Mouse (Mus musculus) MEL (cell line): ENCODE measurements around the gene Arhgap18. TPM values are rescaled to one million over a fixed set of nuclear protein-coding genes. Genes with fewer than 3 reads are reported as not detected.

Experiments used
- DNase-seq: peaks from one replicate; pipeline ENCODE4 v3.0.0; 2011; ENCODE audit warnings: low read depth, low spot score
- H3K27ac ChIP-seq: 2 replicates; pipeline ENCODE4 v1.5.1; 2012; ENCODE audit warnings: low read depth, mild to moderate bottlenecking, control low read depth, low read length, moderate library complexity; ENCODE audit not compliant: control insufficient read depth
- H3K27me3 ChIP-seq, 2 experiments: fragments of 150-350 bp in 1 of 2; sonication (generic) in 1 of 2; 2 replicates each; pipeline ENCODE4 v1.6.1; 2012; ENCODE audit warnings: low read length in 2 of 2, mild to moderate bottlenecking in 2 of 2, improper control_type of control experiment in 1 of 2, moderate library complexity in 1 of 2; ENCODE audit not compliant: insufficient read depth in 2 of 2, control insufficient read depth in 1 of 2
- H3K36me3 ChIP-seq, 2 experiments: 2 replicates each; pipeline ENCODE4 v1.6.1; 2012 to 2014; ENCODE audit warnings: low read length in 2 of 2, improper control_type of control experiment in 1 of 2, inconsistent platforms in 1 of 2, mild to moderate bottlenecking in 1 of 2; ENCODE audit not compliant: insufficient read depth in 2 of 2, control insufficient read depth in 1 of 2
- H3K4me1 ChIP-seq, 2 experiments: fragments of 150-350 bp in 1 of 2; sonication (generic) in 1 of 2; 2 replicates each; pipeline ENCODE4 v1.6.1; 2012; ENCODE audit warnings: low read length in 2 of 2, improper control_type of control experiment in 1 of 2, mild to moderate bottlenecking in 1 of 2; ENCODE audit not compliant: insufficient read depth in 2 of 2, control insufficient read depth in 1 of 2
- H3K4me3 ChIP-seq, 2 experiments: fragments of 150-350 bp in 1 of 2; sonication (generic) in 1 of 2; 2 replicates each; pipeline ENCODE4 v1.5.1; 2012; ENCODE audit warnings: low read depth in 2 of 2, low read length in 2 of 2, mild to moderate bottlenecking in 2 of 2, moderate library complexity in 2 of 2, control low read depth in 1 of 2, improper control_type of control experiment in 1 of 2; ENCODE audit not compliant: control insufficient read depth in 1 of 2, insufficient read depth in 1 of 2
- H3K79me2 ChIP-seq: 2 replicates; pipeline ENCODE4 v1.6.1; 2012; ENCODE audit warnings: mild to moderate bottlenecking, low read length, moderate library complexity; ENCODE audit not compliant: control insufficient read depth, poor library complexity, insufficient read depth
- H3K9ac ChIP-seq: 2 replicates; pipeline ENCODE4 v1.6.1; 2012; ENCODE audit warnings: low read depth, mild to moderate bottlenecking, control low read depth, low read length, moderate library complexity; ENCODE audit not compliant: control insufficient read depth, poor library complexity, severe bottlenecking
- H3K9me3 ChIP-seq: fragments of 150-350 bp; sonication (generic); replicated peaks from 2 replicates; pipeline ENCODE4 v1.6.1; 2012; ENCODE audit warnings: mild to moderate bottlenecking, low read length, improper control_type of control experiment, moderate library complexity; ENCODE audit not compliant: insufficient read depth
- BHLHE40 ChIP-seq: IDR thresholded peaks from 2 replicates; pipeline ENCODE4 v1.6.1; 2012; ENCODE audit warnings: low read depth, mild to moderate bottlenecking, inconsistent platforms, low read length, improper control_type of control experiment, borderline replicate concordance
- CHD1 ChIP-seq: IDR thresholded peaks from 2 replicates; pipeline ENCODE4 v1.6.1; 2012; ENCODE audit warnings: low read depth, mild to moderate bottlenecking, inconsistent platforms, low read length, improper control_type of control experiment
- CHD2 ChIP-seq: IDR thresholded peaks from 2 replicates; pipeline ENCODE4 v1.6.1; 2011; ENCODE audit warnings: low read length, improper control_type of control experiment
- CTCF ChIP-seq, 3 experiments: IDR thresholded peaks in 2 of 3; conservative IDR thresholded peaks in 1 of 3; 2 replicates each; pipeline ENCODE4 v1.5.1; 2011 to 2012; ENCODE audit warnings: low read length in 3 of 3, low read depth in 2 of 3, mild to moderate bottlenecking in 2 of 3, improper control_type of control experiment in 1 of 3, inconsistent platforms in 1 of 3, mixed read lengths in 1 of 3, moderate library complexity in 1 of 3; ENCODE audit not compliant: control insufficient read depth in 1 of 3, insufficient read depth in 1 of 3, poor library complexity in 1 of 3, severe bottlenecking in 1 of 3
- E2F4 ChIP-seq: IDR thresholded peaks from 2 replicates; pipeline ENCODE4 v1.6.1; 2011; ENCODE audit warnings: low read depth, low read length, improper control_type of control experiment, borderline replicate concordance
- ELF1 ChIP-seq: IDR thresholded peaks from 2 replicates; pipeline ENCODE4 v1.6.1; 2014; ENCODE audit warnings: low read depth, mild to moderate bottlenecking, inconsistent platforms, low read length, improper control_type of control experiment, moderate library complexity
- EP300 ChIP-seq, 2 experiments: IDR thresholded peaks; 2 replicates each; pipeline ENCODE4 v1.6.1; 2011; ENCODE audit warnings: improper control_type of control experiment in 2 of 2, low read length in 2 of 2, low read depth in 1 of 2, mild to moderate bottlenecking in 1 of 2
- GATA1 ChIP-seq: IDR thresholded peaks from 2 replicates; pipeline ENCODE4 v1.6.1; 2011; ENCODE audit warnings: low read depth, low read length, improper control_type of control experiment
- HCFC1 ChIP-seq: IDR thresholded peaks from 2 replicates; pipeline ENCODE4 v1.6.1; 2012; ENCODE audit warnings: low read depth, mild to moderate bottlenecking, inconsistent platforms, low read length, improper control_type of control experiment, moderate library complexity
- JUND ChIP-seq: IDR thresholded peaks from 2 replicates; pipeline ENCODE4 v1.6.1; 2011; ENCODE audit warnings: low read depth, mild to moderate bottlenecking, improper control_type of control experiment, low read length
- KAT2A ChIP-seq: conservative IDR thresholded peaks from 2 replicates; pipeline ENCODE4 v1.6.1; 2012; ENCODE audit warnings: low read depth, low read length, improper control_type of control experiment, inconsistent platforms
- MAFK ChIP-seq: IDR thresholded peaks from 2 replicates; pipeline ENCODE4 v1.6.1; 2011; ENCODE audit warnings: low read depth, mild to moderate bottlenecking, low read length, improper control_type of control experiment, borderline replicate concordance
- MAZ ChIP-seq: IDR thresholded peaks from 2 replicates; pipeline ENCODE4 v1.6.1; 2012; ENCODE audit warnings: low read depth, mild to moderate bottlenecking, inconsistent platforms, low read length, improper control_type of control experiment
- MEF2A ChIP-seq: IDR thresholded peaks from 2 replicates; pipeline ENCODE4 v1.6.1; 2014; ENCODE audit warnings: low read depth, mild to moderate bottlenecking, inconsistent platforms, low read length, improper control_type of control experiment; ENCODE audit not compliant: poor library complexity, insufficient replicate concordance, severe bottlenecking; ENCODE audit errors: extremely low read depth
- MXI1 ChIP-seq: IDR thresholded peaks from 2 replicates; pipeline ENCODE4 v1.6.1; 2011; ENCODE audit warnings: mild to moderate bottlenecking, low read depth, low read length, improper control_type of control experiment
- MYB ChIP-seq: IDR thresholded peaks from 2 replicates; pipeline ENCODE4 v1.6.1; 2011; ENCODE audit warnings: mild to moderate bottlenecking, low read depth, low read length, improper control_type of control experiment
- MYC ChIP-seq: IDR thresholded peaks from 2 replicates; pipeline ENCODE4 v1.6.1; 2011; ENCODE audit warnings: low read depth, mild to moderate bottlenecking, low read length, improper control_type of control experiment, moderate library complexity
- NELFE ChIP-seq: IDR thresholded peaks from 2 replicates; pipeline ENCODE4 v1.6.1; 2011; ENCODE audit warnings: low read depth, low read length, improper control_type of control experiment
- NRF1 ChIP-seq: IDR thresholded peaks from 2 replicates; pipeline ENCODE4 v1.6.1; 2014; ENCODE audit warnings: low read depth, mild to moderate bottlenecking, inconsistent platforms, low read length, improper control_type of control experiment, moderate library complexity; ENCODE audit not compliant: poor library complexity, insufficient read depth, severe bottlenecking
- POLR2AphosphoS2 ChIP-seq: IDR thresholded peaks from 2 replicates; pipeline ENCODE4 v1.6.1; 2011; ENCODE audit warnings: low read length, improper control_type of control experiment
- POLR2AphosphoS5 ChIP-seq: IDR thresholded peaks from 2 replicates; pipeline ENCODE4 v1.6.1; 2012; ENCODE audit warnings: low read depth, borderline replicate concordance, mild to moderate bottlenecking, inconsistent platforms, low read length, moderate library complexity, mixed read lengths
- RAD21 ChIP-seq: IDR thresholded peaks from 2 replicates; pipeline ENCODE4 v1.6.1; 2011; ENCODE audit warnings: mild to moderate bottlenecking, low read depth, low read length, improper control_type of control experiment
- RCOR1 ChIP-seq: IDR thresholded peaks from 2 replicates; pipeline ENCODE4 v1.6.1; 2012; ENCODE audit warnings: low read depth, mild to moderate bottlenecking, inconsistent platforms, low read length, improper control_type of control experiment
- SIN3A ChIP-seq: IDR thresholded peaks from 2 replicates; pipeline ENCODE4 v1.6.1; 2012; ENCODE audit warnings: low read length, improper control_type of control experiment, inconsistent platforms
- SMC3 ChIP-seq: IDR thresholded peaks from 2 replicates; pipeline ENCODE4 v1.6.1; 2011; ENCODE audit warnings: low read depth, low read length, improper control_type of control experiment
- TAL1 ChIP-seq: IDR thresholded peaks from 2 replicates; pipeline ENCODE4 v1.6.1; 2012; ENCODE audit warnings: mild to moderate bottlenecking, inconsistent platforms, low read length, moderate library complexity, mixed read lengths
- TBP ChIP-seq: IDR thresholded peaks from 2 replicates; pipeline ENCODE4 v1.8.0; 2011; ENCODE audit warnings: low read depth, low read length, improper control_type of control experiment
- TCF12 ChIP-seq: IDR thresholded peaks from 2 replicates; pipeline ENCODE4 v1.6.1; 2014; ENCODE audit warnings: low read depth, mild to moderate bottlenecking, inconsistent platforms, low read length, improper control_type of control experiment, moderate library complexity
- UBTF ChIP-seq: IDR thresholded peaks from 2 replicates; pipeline ENCODE4 v1.6.1; 2012; ENCODE audit warnings: low read depth, mild to moderate bottlenecking, inconsistent platforms, low read length, improper control_type of control experiment, moderate library complexity, borderline replicate concordance; ENCODE audit not compliant: insufficient read depth
- USF1 ChIP-seq: IDR thresholded peaks from 2 replicates; pipeline ENCODE4 v1.6.1; 2014; ENCODE audit warnings: low read depth, mild to moderate bottlenecking, inconsistent platforms, low read length, improper control_type of control experiment, moderate library complexity
- USF2 ChIP-seq, 2 experiments: IDR thresholded peaks; 2 replicates each; pipeline ENCODE4 v1.6.1; 2011 to 2012; ENCODE audit warnings: improper control_type of control experiment in 2 of 2, low read length in 2 of 2, borderline replicate concordance in 1 of 2, inconsistent platforms in 1 of 2, low read depth in 1 of 2, mild to moderate bottlenecking in 1 of 2; ENCODE audit not compliant: insufficient read depth in 1 of 2
- ZC3H11A ChIP-seq: IDR thresholded peaks from 2 replicates; pipeline ENCODE4 v1.6.1; 2012; ENCODE audit warnings: low read depth, mild to moderate bottlenecking, inconsistent platforms, low read length, improper control_type of control experiment
- ZKSCAN1 ChIP-seq: IDR thresholded peaks from 2 replicates; pipeline ENCODE4 v1.6.1; 2012; ENCODE audit warnings: low read depth, mild to moderate bottlenecking, inconsistent platforms, low read length, improper control_type of control experiment, moderate library complexity
- ZMIZ1 ChIP-seq: IDR thresholded peaks from 2 replicates; pipeline ENCODE4 v1.6.1; 2012; ENCODE audit warnings: low read depth, mild to moderate bottlenecking, inconsistent platforms, low read length, improper control_type of control experiment, moderate library complexity
- ZNF384 ChIP-seq: IDR thresholded peaks from 2 replicates; pipeline ENCODE4 v1.6.1; 2012; ENCODE audit warnings: low read depth, mild to moderate bottlenecking, inconsistent platforms, low read length, improper control_type of control experiment
- polyA plus RNA-seq, 2 experiments: library from polyadenylated mRNA; stranded (reverse) in 1 of 2; unstranded in 1 of 2; fragments of >175 nt in 1 of 2; fragments of >200 nt in 1 of 2; gene quantifications; 2 replicates each; pipeline versions ENCODE4 v1.2.1 to v1.2.4; 2012; ENCODE audit warnings: low replicate concordance in 2 of 2, low read depth in 1 of 2; ENCODE audit not compliant: insufficient read length in 2 of 2, insufficient read depth in 1 of 2, missing spikeins in 1 of 2
- total RNA-seq: library from RNA; depleted of rRNA; stranded (reverse); fragments of 300-350 nt; gene quantifications from 2 replicates; pipeline ENCODE4 v1.2.3, GENCODE M21; 2012

The Arhgap18 gene
- total and polyA plus RNA-seq, 3 experiments, result 3.4 to 4.4 TPM; not detected in 1

GRCm38 (mm10) chr10:26772624-26773540, 19.7 kb downstream of the Arhgap18 start:
- DNase-seq, result peak; percentile 64
- Histone ChIP-seq H3K4me1 (peaks cover 19 to 34% of the 10 kb centered on the region in 2 experiments), H3K4me3 (peak overlapping the region; percentile 79 to 81), H3K9ac (peak overlapping the region; percentile 69), H3K9me3 (no peaks in the 10 kb centered on the region), H3K79me2 (peaks cover 3% of the 10 kb centered on the region; the same call in 1 of the 2 replicates), H3K27me3 (no peaks in the 10 kb centered on the region), H3K27ac (peak overlapping the region; percentile 46), H3K36me3 (peaks cover 0 to 31% of the 10 kb centered on the region in 2 experiments; a peak in 2 of 4 replicates)
- TF ChIP-seq E2F4 (no peak), KAT2A (no peak), NELFE (no peak), HCFC1 (no peak), USF2 (IDR thresholded peaks at IDR 0.05; ENCODE audit: borderline replicate concordance in 1 of 2, insufficient read depth in 1 of 2, low read depth in 1 of 2, low read length in 2 of 2) (no peak), MAZ (0 out of 2 replicates have a peak, but pooled peaks have one; percentile 12), MYB (no peak), CHD1 (no peak), POLR2AphosphoS2 (no peak), TBP (no peak), SIN3A (peak; percentile 40; the same call in 1 of the 2 replicates), UBTF (no peak), CTCF (IDR thresholded peaks at IDR 0.05 in 2 of 3, conservative IDR thresholded peaks at IDR 0.05 in 1 of 3; ENCODE audit: control insufficient read depth in 1 of 3, insufficient read depth in 1 of 3, low read depth in 2 of 3, low read length in 3 of 3, poor library complexity in 1 of 3, severe bottlenecking in 1 of 3) (no peak), GATA1 (no peak), SMC3 (no peak), RAD21 (no peak), TAL1 (no peak), BHLHE40 (no peak), MEF2A (no peak), MYC (no peak), EP300 (IDR thresholded peaks at IDR 0.05; ENCODE audit: low read depth in 1 of 2, low read length in 2 of 2) (0 out of 4 replicates have a peak, but pooled peaks of 1 of the 2 experiments have one; percentile 16), ZKSCAN1 (no peak), USF1 (no peak), CHD2 (no peak), ZNF384 (no peak), TCF12 (0 out of 2 replicates have a peak, but pooled peaks have one; percentile 2), ELF1 (no peak), ZC3H11A (no peak), JUND (no peak), POLR2AphosphoS5 (no peak), NRF1 (no peak), ZMIZ1 (no peak), RCOR1 (no peak), MAFK (no peak), MXI1 (peak; percentile 47)
